Comparison of ENCODE assay signal across 9 mouse cellular contexts in genomic region chr1:23705489-23705888, GRCm38 (mm10). TPM values are rescaled to one million over a fixed set of nuclear protein-coding genes. Genes with fewer than 3 reads are reported as not detected.
DNase-seq lines count a peak whose midpoint lies in the region; TF ChIP-seq lines count a peak whose summit lies in the region.
"Had no signal": no experiment of that assay in that cellular context is flagged by ENCODE, and none has a peak within 500 bp of the region (broad histone marks: within the 10 kb centered on the region; RNA-seq: fewer than 3 reads in every experiment).

No protein-coding gene starts in this region.

- TF ChIP-seq CTCF in cortical plate, adult 2 months (IDR thresholded peaks at IDR 0.05; ENCODE audit: extremely low read depth, insufficient read depth, low read length) = peak; percentile 78
- peak; percentile 15; the same call in 1 of the 2 replicates for TF ChIP-seq CTCF in small intestine, adult 2 months (IDR thresholded peaks at IDR 0.05; ENCODE audit: extremely low read depth, insufficient read length, insufficient replicate concordance, low read depth, low read length)

- peak; percentile 5 for DNase-seq in gastrocnemius, adult 18-20 months (ENCODE audit: low spot score)
- DNase-seq in gastrocnemius, postnatal 36 days = no peak
- peak; percentile 65 for DNase-seq in adipocyte (ENCODE audit: low spot score)
- peak; percentile 56 for DNase-seq in hindbrain, embryonic 10.5 days (ENCODE audit: low spot score)
- DNase-seq in layer of hippocampus, adult 9-11 months = peak; percentile 22
- DNase-seq in midbrain, embryonic 10.5 days (ENCODE audit: low spot score) = peak; percentile 49

- H3K4me3 ChIP-seq in cortical plate, adult 2 months (ENCODE audit: insufficient read depth, low read length) = no peak overlapping the region
- H3K4me3 ChIP-seq in hindbrain, embryonic 10.5 days = no peak overlapping the region
- H3K4me3 ChIP-seq in midbrain, embryonic 10.5 days = no peak overlapping the region
- H3K4me3 ChIP-seq in small intestine, adult 2 months (ENCODE audit: low read depth, low read length) = no peak overlapping the region
- H3K4me3 ChIP-seq: limb, embryonic 13.5 days had no signal

- TF ChIP-seq POLR2A in cortical plate, adult 2 months (IDR thresholded peaks at IDR 0.05; ENCODE audit: extremely low read depth, insufficient read depth, low read length) = no peak
- TF ChIP-seq POLR2A in small intestine, adult 2 months (IDR thresholded peaks at IDR 0.05; ENCODE audit: low read depth, low read length) = no peak

- WGBS in hindbrain, embryonic 10.5 days = 27% methylated on average over 6 of the region's 6 CpGs
- 28% methylated on average over 6 of the region's 6 CpGs for WGBS in midbrain, embryonic 10.5 days
- WGBS in small intestine, adult 2 months = 28% methylated on average over 6 of the region's 6 CpGs

- H3K36me3 ChIP-seq in hindbrain, embryonic 10.5 days = no peaks in the 10 kb centered on the region
- H3K36me3 ChIP-seq in midbrain, embryonic 10.5 days = no peaks in the 10 kb centered on the region
- H3K36me3 ChIP-seq in small intestine, adult 2 months (ENCODE audit: control insufficient read depth, insufficient read depth, low read length) = no peaks in the 10 kb centered on the region
- H3K36me3 ChIP-seq: limb, embryonic 13.5 days had no signal

- no peaks in the 10 kb centered on the region for H3K27me3 ChIP-seq in hindbrain, embryonic 10.5 days (ENCODE audit: insufficient read depth, poor library complexity, severe bottlenecking)
- no peaks in the 10 kb centered on the region for H3K27me3 ChIP-seq in midbrain, embryonic 10.5 days (ENCODE audit: low read depth, poor library complexity, severe bottlenecking)
- no peaks in the 10 kb centered on the region for H3K27me3 ChIP-seq in small intestine, adult 2 months (ENCODE audit: control insufficient read depth, insufficient read depth, low read length)
- H3K27me3 ChIP-seq: limb, embryonic 13.5 days had no signal

- no peaks in the 10 kb centered on the region for H3K9me3 ChIP-seq in hindbrain, embryonic 10.5 days
- 0 out of 2 replicates have a peak, but pooled peaks cover 2% of the 10 kb centered on the region for H3K9me3 ChIP-seq in midbrain, embryonic 10.5 days (replicated peaks)
- H3K9me3 ChIP-seq: limb, embryonic 13.5 days had no signal

- H3K4me1 ChIP-seq in cortical plate, adult 2 months (ENCODE audit: control insufficient read depth, insufficient read depth, low read length) = no peaks in the 10 kb centered on the region
- H3K4me1 ChIP-seq in hindbrain, embryonic 10.5 days (replicated peaks) = no peaks in the 10 kb centered on the region
- H3K4me1 ChIP-seq in midbrain, embryonic 10.5 days = 0 out of 2 replicates have a peak, but pooled peaks cover 6% of the 10 kb centered on the region
- H3K4me1 ChIP-seq in small intestine, adult 2 months (ENCODE audit: control insufficient read depth, insufficient read depth, insufficient read length, low read length) = no peaks in the 10 kb centered on the region
- H3K4me1 ChIP-seq: limb, embryonic 13.5 days had no signal

- no peak overlapping the region for H3K27ac ChIP-seq in cortical plate, adult 2 months (ENCODE audit: insufficient read depth, low read length)
- no peak overlapping the region for H3K27ac ChIP-seq in hindbrain, embryonic 10.5 days
- H3K27ac ChIP-seq in midbrain, embryonic 10.5 days (replicated peaks) = no peak overlapping the region
- H3K27ac ChIP-seq in small intestine, adult 2 months (ENCODE audit: insufficient read depth, low read depth, low read length) = no peak overlapping the region
- H3K27ac ChIP-seq: limb, embryonic 13.5 days had no signal

- intact Hi-C loops in gastrocnemius, postnatal 36 days (cut with DNase I) = no loop called here

RNA-seq across cellular contexts. Expression of gene B3gat2, which starts 56.1 kb away (rescaled TPM):
- not detected for total RNA-seq in gastrocnemius, adult 18-20 months (2021)
- not detected for total RNA-seq in gastrocnemius, postnatal 36 days (2021)
- polyA plus RNA-seq in cortical plate, adult 2 months (2012; rRNA removed) = 7.0 and 7.7 TPM in 2 replicates
- polyA plus RNA-seq in hindbrain, embryonic 10.5 days (2016; fragmentation: Nextera tagmentation; extraction: Ambion mirVana) = 0.90 and 3.0 TPM in 2 replicates
- 1.1 TPM in 2 replicates for polyA plus RNA-seq in midbrain, embryonic 10.5 days (2016; fragmentation: Nextera tagmentation; extraction: Ambion mirVana)
- polyA plus RNA-seq in small intestine, adult 2 months (2012; rRNA removed) = not detected in 2 replicates

Comparison
In these comparisons a context has a peak if more than half of its experiments do, and no peak if none do; other contexts are left out.
1. DNase-seq: peak in gastrocnemius, adult 18-20 months (single experiment), adipocyte (single experiment), hindbrain, embryonic 10.5 days (single experiment), layer of hippocampus, adult 9-11 months (single experiment) and midbrain, embryonic 10.5 days (single experiment); none in gastrocnemius, postnatal 36 days (0 of 2).